Mouse (Mus musculus) lung, embryonic 15.5 days (tissue): ENCODE data around the gene Npas3. TPM values are rescaled to one million over a fixed set of nuclear protein-coding genes. Genes with fewer than 3 reads are reported as not detected.
"Not testable (repeated sequence)": the region's sequence is repeated elsewhere in the genome, so short reads cannot be mapped to it uniquely, and the experiment has no call there.

Experiments used
- ATAC-seq: fragments of 200-750 bp; cut with Nextera tagmentation; 2 replicates; pipeline ENCODE4 v1.8.0; 2017; ENCODE audit warnings: moderate number of reproducible peaks, borderline replicate concordance; ENCODE audit not compliant: low FRiP score, low TSS enrichment; ENCODE audit errors: extremely low read depth
- H3K27ac ChIP-seq: fragments of 300-500 bp; sonication (generic); 2 replicates; pipeline ENCODE4 v1.5.1; 2015; ENCODE audit warnings: moderate library complexity, mild to moderate bottlenecking, inconsistent platforms
- H3K27me3 ChIP-seq: fragments of 300-500 bp; sonication (generic); 2 replicates; pipeline ENCODE4 v1.6.1; 2015; ENCODE audit warnings: inconsistent platforms
- H3K36me3 ChIP-seq: fragments of 300-500 bp; sonication (generic); 2 replicates; pipeline ENCODE4 v1.6.1; 2015; ENCODE audit warnings: inconsistent platforms
- H3K4me1 ChIP-seq: fragments of 300-500 bp; sonication (generic); 2 replicates; pipeline ENCODE4 v1.6.1; 2015; ENCODE audit warnings: inconsistent platforms
- H3K4me2 ChIP-seq: fragments of 300-500 bp; sonication (generic); 2 replicates; pipeline ENCODE4 v1.6.1; 2015; ENCODE audit warnings: inconsistent platforms, mild to moderate bottlenecking, moderate library complexity
- H3K4me3 ChIP-seq: fragments of 300-500 bp; sonication (generic); 2 replicates; pipeline ENCODE4 v1.5.1; 2015; ENCODE audit warnings: mild to moderate bottlenecking, inconsistent platforms
- H3K9ac ChIP-seq: fragments of 300-500 bp; sonication (generic); 2 replicates; pipeline ENCODE4 v1.6.1; 2015; ENCODE audit warnings: inconsistent platforms
- H3K9me3 ChIP-seq: fragments of 300-500 bp; sonication (generic); 2 replicates; pipeline ENCODE4 v1.6.1; 2016; ENCODE audit warnings: inconsistent platforms
- WGBS: fragments of 180-500 bp; shearing (Covaris S2); methylation state at CpG from one replicate; pipeline ENCODE4 v1.1.7; 2015; 5-methylcytosine and 5-hydroxymethylcytosine counted together
- polyA plus RNA-seq: library from polyadenylated mRNA; unstranded; fragments of >200 nt; fragmentation: Nextera tagmentation; extraction: Ambion mirVana; gene quantifications from 2 replicates; pipeline ENCODE4 v1.2.1, GENCODE M21; 2015

The Npas3 gene
- polyA plus RNA-seq, 1 experiment from 2014 or later = 0.59 TPM

DNA sequence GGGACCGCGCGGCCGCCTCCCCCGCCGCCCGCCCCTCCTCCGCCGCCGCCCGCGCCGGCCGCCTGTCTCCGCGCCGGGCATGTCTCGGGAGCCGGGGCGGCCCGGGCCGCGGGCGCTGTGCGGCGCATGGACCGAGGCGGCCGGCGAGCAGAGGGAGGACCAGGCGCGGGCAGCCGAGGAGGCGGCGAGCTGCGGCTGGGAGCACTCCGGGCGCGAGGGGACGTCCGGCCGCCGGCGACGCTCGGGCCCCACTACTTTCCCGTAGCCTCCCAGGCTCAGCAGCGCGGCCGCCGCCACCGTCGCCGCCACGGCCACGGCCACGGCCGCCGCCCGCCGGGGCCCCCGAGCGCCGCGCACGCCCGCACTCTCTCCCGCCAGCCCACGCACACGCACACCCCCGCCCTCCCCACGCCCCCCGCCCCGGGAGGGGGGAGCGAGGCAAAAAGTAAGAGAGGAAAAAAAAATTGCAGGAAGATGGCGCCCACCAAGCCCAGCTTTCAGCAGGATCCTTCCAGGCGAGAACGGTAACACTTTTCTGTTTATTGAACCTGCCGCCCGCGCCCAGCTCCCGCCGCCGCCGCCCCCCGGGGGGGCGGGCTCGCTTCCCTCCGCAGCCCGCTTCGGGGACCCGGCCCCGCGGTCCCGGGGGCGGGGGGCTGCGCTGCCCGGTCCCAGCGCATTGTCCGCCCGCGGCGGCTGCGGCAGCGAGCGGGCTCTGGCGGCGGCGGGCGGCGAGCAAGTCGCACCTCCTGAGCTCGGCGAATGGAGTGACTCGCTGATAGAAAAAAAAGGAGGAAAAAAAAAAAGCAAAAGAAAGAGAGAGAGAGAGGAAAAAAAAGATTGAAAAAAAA lies 4.3 kb downstream of the Npas3 start:
- under 1% methylated on average over 56 of the region's 115 CpGs for WGBS
- peak overlapping the region; percentile 62 for H3K9ac ChIP-seq
- H3K4me1 ChIP-seq = peaks cover 24% of the 10 kb centered on the region
- peaks cover 65% of the 10 kb centered on the region for H3K27me3 ChIP-seq
- peak overlapping the region; percentile 16 for H3K27ac ChIP-seq
- ATAC-seq = peak; percentile 62
- peak overlapping the region; percentile 98 for H3K4me2 ChIP-seq
- H3K4me3 ChIP-seq = peak overlapping the region; percentile 74
- H3K36me3 ChIP-seq = no peaks in the 10 kb centered on the region
- no peaks in the 10 kb centered on the region for H3K9me3 ChIP-seq

DNA sequence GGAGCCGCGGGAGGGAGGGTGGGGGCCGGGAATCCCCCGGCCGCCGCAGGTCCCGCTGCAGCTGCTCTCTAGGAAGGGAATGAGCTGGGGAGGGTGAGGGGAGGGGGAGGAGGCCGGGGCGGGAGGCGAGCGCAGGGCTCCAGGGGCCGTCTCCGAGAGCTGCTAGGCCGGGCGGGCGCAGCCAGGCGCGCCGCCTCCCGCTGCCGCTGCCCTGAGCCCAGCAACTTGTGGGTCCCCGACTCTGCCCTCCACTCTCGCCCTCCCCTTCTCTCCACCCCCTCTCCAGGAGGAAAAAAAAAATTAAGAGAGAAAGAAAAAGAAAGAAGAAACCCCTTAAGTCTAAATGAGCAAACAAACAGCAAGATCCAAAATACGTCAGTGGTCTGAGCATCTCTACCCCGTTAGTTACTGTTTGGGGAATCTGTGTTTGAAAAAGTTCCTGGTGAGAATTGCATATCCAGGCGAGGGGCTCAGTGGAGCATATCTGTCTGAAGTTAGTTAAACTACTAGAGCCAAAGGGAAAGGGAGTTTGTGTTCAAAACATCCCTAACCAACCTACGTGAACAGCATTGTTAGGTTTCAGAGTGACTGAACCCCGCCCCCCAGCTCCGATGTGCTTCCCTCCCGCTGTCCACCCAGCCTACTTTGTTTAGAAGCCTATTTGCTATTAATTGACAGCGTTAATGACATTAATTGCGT lies 5.1 kb downstream of the Npas3 start:
- no peak overlapping the region for H3K27ac ChIP-seq
- peaks cover 57% of the 10 kb centered on the region for H3K27me3 ChIP-seq
- ATAC-seq = 0 out of 2 replicates have a peak, but pooled peaks have one; percentile 33
- under 1% methylated on average over 21 of the region's 32 CpGs for whole genome bisulfite sequencing
- H3K4me2 ChIP-seq = peak overlapping the region; percentile 98
- peaks cover 16% of the 10 kb centered on the region for H3K4me1 ChIP-seq
- peak overlapping the region; percentile 62; the same call in 1 of the 2 replicates for H3K9ac ChIP-seq
- H3K4me3 ChIP-seq = peak overlapping the region; percentile 74
- H3K9me3 ChIP-seq = no peaks in the 10 kb centered on the region
- no peaks in the 10 kb centered on the region for H3K36me3 ChIP-seq

DNA sequence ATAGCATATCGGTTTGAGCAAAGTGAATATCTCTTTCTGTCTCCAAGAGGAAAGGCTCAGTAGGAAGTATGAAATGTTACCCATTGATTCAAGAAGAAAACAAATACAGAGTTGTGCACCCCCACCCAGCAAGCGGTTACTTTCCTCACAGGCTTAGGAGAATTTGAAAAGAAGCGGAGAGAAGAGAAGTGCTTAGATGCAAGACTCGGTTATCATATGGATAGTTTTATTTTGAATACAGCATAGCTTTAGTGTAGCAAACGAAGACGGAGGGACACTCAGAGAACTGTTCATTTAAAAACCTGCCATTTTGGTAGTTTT lies 5.6 kb downstream of the Npas3 start:
- H3K9ac ChIP-seq = no peak overlapping the region
- H3K36me3 ChIP-seq = no peaks in the 10 kb centered on the region
- WGBS = 14% methylated on average over 6 of the region's 6 CpGs
- peak overlapping the region; percentile 98 for H3K4me2 ChIP-seq
- H3K27me3 ChIP-seq = peaks cover 52% of the 10 kb centered on the region
- H3K27ac ChIP-seq = no peak overlapping the region
- no peaks in the 10 kb centered on the region for H3K9me3 ChIP-seq
- H3K4me3 ChIP-seq = peak overlapping the region; percentile 74
- no peak for ATAC-seq
- peaks cover 11% of the 10 kb centered on the region for H3K4me1 ChIP-seq

DNA sequence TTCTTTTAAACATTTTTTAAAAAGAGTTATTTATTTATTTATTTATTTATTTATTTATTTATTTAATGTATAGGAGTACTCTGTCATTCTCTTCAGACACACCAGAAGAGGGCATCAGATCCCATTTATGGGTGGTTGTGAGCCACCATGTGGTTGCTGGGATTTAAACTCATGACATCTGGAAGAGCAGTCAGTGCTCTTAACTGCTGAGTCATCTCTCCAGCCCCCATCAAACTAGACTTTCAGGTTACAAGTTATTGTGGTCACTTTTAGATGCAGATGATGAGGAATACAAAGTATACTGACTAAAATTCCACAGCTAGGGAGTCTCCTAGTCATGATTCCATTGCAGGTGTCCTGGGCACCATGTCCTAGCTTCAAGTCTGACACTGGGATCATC lies 26.0 kb downstream of the Npas3 start:
- not testable (repeated sequence) for H3K9ac ChIP-seq, H3K9me3 ChIP-seq, ATAC-seq, H3K4me2 ChIP-seq, H3K4me3 ChIP-seq, H3K27ac ChIP-seq, H3K27me3 ChIP-seq, H3K36me3 ChIP-seq, H3K4me1 ChIP-seq

- Histone ChIP-seq H3K9me3 (no peaks in the 10 kb centered on the region), H3K27me3 (no peaks in the 10 kb centered on the region), H3K36me3 (no peaks in the 10 kb centered on the region), H3K4me3 (no peak overlapping the region), H3K4me2 (no peak overlapping the region), H3K4me1 (no peaks in the 10 kb centered on the region), H3K9ac (no peak overlapping the region), H3K27ac (no peak overlapping the region)
- ATAC-seq = no peak
- WGBS = 68% methylated on average over 6 of the region's 6 CpGs
These were observed 28.9 kb downstream of the Npas3 start for GRCm38 (mm10) chr12:53277393-53277792.

- no peaks in the 10 kb centered on the region for H3K27me3 ChIP-seq
- H3K27ac ChIP-seq = no peak overlapping the region
- no peak overlapping the region for H3K4me2 ChIP-seq
- H3K4me1 ChIP-seq = no peaks in the 10 kb centered on the region; the same call in 1 of the 2 replicates
- no peak for ATAC-seq
- 86% methylated on average over 4 of the region's 4 CpGs for WGBS
- H3K4me3 ChIP-seq = no peak overlapping the region
- H3K9me3 ChIP-seq = no peaks in the 10 kb centered on the region
- no peaks in the 10 kb centered on the region for H3K36me3 ChIP-seq
- no peak overlapping the region for H3K9ac ChIP-seq
These were observed 41.9 kb downstream of the Npas3 start for GRCm38 (mm10) chr12:53290341-53290740.

- Histone ChIP-seq H3K4me3 (no peak overlapping the region), H3K9ac (no peak overlapping the region), H3K27me3 (no peaks in the 10 kb centered on the region), H3K9me3 (no peaks in the 10 kb centered on the region), H3K4me2 (no peak overlapping the region), H3K4me1 (no peaks in the 10 kb centered on the region; the same call in 1 of the 2 replicates), H3K27ac (no peak overlapping the region), H3K36me3 (no peaks in the 10 kb centered on the region)
- no peak for ATAC-seq
- WGBS = 93% methylated on average over 10 of the region's 10 CpGs
These were observed 42.4 kb downstream of the Npas3 start for GRCm38 (mm10) chr12:53290846-53291245.

DNA sequence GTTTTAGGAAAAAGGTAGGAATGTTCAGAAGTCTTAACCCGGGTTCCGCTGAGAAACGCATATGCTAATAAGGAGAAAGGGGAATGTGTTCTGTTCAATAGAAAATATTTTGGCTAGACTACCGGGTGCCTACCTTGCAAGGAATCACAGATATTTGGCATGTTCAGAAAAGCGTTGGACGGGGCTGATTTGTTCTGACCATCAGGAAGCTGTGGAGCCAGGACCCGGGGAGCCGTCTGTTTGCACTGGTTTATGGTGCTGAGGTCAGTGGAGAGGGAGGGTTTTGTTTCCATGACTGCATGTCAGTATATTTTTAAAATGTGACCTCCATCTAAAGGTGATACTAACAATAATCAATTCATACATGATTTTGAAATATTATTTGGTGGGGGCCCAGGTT lies 43.5 kb downstream of the Npas3 start:
- Histone ChIP-seq H3K27me3 (no peaks in the 10 kb centered on the region), H3K36me3 (no peaks in the 10 kb centered on the region), H3K27ac (no peak overlapping the region), H3K4me1 (no peaks in the 10 kb centered on the region; the same call in 1 of the 2 replicates), H3K9me3 (no peaks in the 10 kb centered on the region), H3K4me3 (no peak overlapping the region), H3K4me2 (no peak overlapping the region), H3K9ac (no peak overlapping the region)
- no peak for ATAC-seq
- 63% methylated on average over 8 of the region's 8 CpGs for WGBS

DNA sequence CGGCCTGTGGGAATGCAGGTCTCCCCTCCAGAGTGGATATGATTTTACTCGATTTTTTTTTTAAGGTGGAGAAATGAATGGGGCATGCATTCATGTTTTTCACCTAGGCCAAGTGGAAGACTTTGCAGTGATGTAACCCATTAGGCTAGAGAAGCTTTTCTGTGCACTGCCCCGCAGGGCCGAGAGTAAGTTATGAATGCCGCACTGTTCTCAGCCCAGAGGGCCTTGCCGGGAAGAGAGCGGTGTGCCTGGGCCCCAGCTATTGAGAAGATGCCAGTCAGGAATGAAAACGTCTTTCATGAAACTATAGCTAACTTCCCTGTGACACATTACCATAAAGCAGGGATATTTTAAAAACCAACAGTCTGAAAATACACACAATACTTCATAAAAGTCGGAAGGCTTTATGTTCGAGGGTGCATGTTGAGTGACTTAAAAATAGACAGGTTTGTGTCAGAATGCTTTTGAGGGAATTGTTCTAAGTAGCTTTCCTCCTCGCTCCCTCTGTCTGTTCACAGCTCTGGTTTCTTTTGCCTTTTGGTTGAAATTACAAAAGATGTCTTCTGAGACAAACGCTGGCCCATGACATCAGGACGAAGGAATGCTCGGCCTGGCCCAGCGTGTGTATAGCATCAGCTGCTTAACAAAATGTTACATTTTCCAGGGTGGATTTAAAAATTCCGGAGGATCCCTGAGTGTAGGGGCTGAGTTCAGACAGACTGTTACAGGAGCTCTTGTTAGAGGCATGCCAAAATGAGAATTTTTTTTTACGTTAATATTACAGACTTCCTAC lies 44.2 kb downstream of the Npas3 start:
- no peak overlapping the region for H3K4me3 ChIP-seq
- WGBS = 37% methylated on average over 17 of the region's 17 CpGs
- no peak overlapping the region for H3K9ac ChIP-seq
- ATAC-seq = no peak
- no peaks in the 10 kb centered on the region for H3K9me3 ChIP-seq
- no peaks in the 10 kb centered on the region; the same call in 1 of the 2 replicates for H3K4me1 ChIP-seq
- no peaks in the 10 kb centered on the region for H3K27me3 ChIP-seq
- no peaks in the 10 kb centered on the region for H3K36me3 ChIP-seq
- H3K4me2 ChIP-seq = no peak overlapping the region
- peak overlapping the region; percentile 12; the same call in 1 of the 2 replicates for H3K27ac ChIP-seq

DNA sequence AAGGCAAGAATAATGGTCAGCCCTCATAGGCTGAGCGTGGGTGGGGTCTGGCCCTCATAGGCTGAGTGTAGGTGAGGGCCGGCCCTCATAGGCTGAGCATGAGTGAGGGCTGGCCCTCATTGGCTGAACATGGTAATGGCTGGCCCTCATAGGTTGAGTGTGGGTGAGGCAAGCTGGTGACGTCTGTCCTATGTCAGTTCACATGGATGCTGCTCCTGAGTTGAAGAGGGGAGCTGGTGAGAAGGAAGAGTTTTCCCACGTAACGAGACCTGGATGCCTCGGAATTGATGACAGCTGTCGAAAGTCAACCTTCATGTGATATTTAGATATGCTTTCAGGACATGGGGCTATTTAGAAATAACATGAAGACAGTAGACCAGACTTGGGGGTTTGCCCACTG lies 45.5 kb downstream of the Npas3 start:
- no peak overlapping the region for H3K4me3 ChIP-seq
- ATAC-seq = no peak
- 93% methylated on average over 7 of the region's 7 CpGs for WGBS
- no peaks in the 10 kb centered on the region for H3K9me3 ChIP-seq
- H3K27ac ChIP-seq = no peak overlapping the region
- no peak overlapping the region for H3K9ac ChIP-seq
- no peaks in the 10 kb centered on the region for H3K36me3 ChIP-seq
- H3K4me2 ChIP-seq = no peak overlapping the region
- H3K4me1 ChIP-seq = no peaks in the 10 kb centered on the region; the same call in 1 of the 2 replicates
- no peaks in the 10 kb centered on the region for H3K27me3 ChIP-seq

- Histone ChIP-seq H3K4me1 (no peaks in the 10 kb centered on the region; the same call in 1 of the 2 replicates), H3K4me3 (no peak overlapping the region), H3K9me3 (no peaks in the 10 kb centered on the region), H3K27ac (no peak overlapping the region), H3K4me2 (no peak overlapping the region), H3K27me3 (no peaks in the 10 kb centered on the region), H3K36me3 (no peaks in the 10 kb centered on the region), H3K9ac (no peak overlapping the region)
- ATAC-seq = no peak
- 26% methylated on average over 7 of the region's 7 CpGs for WGBS
These were observed 47.3 kb downstream of the Npas3 start for GRCm38 (mm10) chr12:53295747-53296146.
